Mouse (Mus musculus): ENCODE data around the gene Olfr15.
"Not testable (repeated sequence)": the region's sequence is repeated elsewhere in the genome, so short reads cannot be mapped to it uniquely, and the experiment has no call there.

DNA sequence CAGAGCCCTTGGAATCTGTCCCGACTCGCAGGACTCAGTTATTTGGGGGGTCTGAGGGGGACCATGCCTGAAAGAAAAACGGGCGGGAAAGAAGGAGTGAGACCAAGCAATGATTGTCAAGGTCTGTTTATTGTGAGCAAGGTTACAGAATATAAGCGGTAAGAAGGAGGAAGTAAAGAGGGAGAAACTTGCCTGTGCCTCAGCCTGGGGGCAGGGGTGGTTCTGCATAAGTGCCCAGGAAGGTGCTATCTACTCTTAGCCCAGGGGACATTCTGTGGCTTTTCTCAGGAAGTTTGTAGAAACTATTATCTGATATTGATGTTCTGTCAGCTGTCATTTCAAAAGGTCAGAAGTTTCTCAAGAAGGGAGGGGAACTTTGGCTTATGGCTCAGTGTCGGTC lies 16.0 kb upstream of the Olfr15 start:
- TF ChIP-seq CTCF (conservative IDR thresholded peaks at IDR 0.05; ENCODE audit: insufficient read depth, insufficient read length, low read depth, low read length); POLR2A (IDR thresholded peaks at IDR 0.05; ENCODE audit: low read depth, low read length): not testable (repeated sequence)
